Mouse (Mus musculus): ENCODE measurements around the gene Smc6. TPM values are rescaled to one million over a fixed set of nuclear protein-coding genes. Genes with fewer than 3 reads are reported as not detected.

Smc6 gene
- total RNA-seq, 4 experiments from 2014 or later, result 31.8 to 42.7 (median 35.9) TPM

Small RNA genes lying within 50 kb of the gene (microRNA-seq; reads per million reads assigned to microRNA genes)
- gene Mir7675, result not detected

Other genes with a start within 250 kb of the Smc6 start
- 1 to 10 TPM in 2 of 4 experiments, under 1 TPM in 2; 0.78 to 1.1 (median 1.0) TPM for gene Kcns3, start 114.8 kb upstream of the Smc6 start, total RNA-seq (2022)
- not detected for gene Msgn1, start 56.9 kb upstream of the Smc6 start, total RNA-seq (2022)
- gene Gen1, start 85 bp upstream of the Smc6 start, total RNA-seq (2022), result 1 to 10 TPM in 1 of 4 experiments, under 1 TPM in 3; 0.38 to 2.0 (median 0.62) TPM
- gene Vsnl1, start 170.7 kb downstream of the Smc6 start, total RNA-seq (2022), result 1 to 10 TPM in 1 of 4 experiments, under 1 TPM in 3; 0.26 to 1.2 (median 0.78) TPM
- gene Rad51ap2, start 190.2 kb downstream of the Smc6 start, total RNA-seq (2022), result not detected